Mouse (Mus musculus): ENCODE data around the gene Glipr1l2. TPM values are rescaled to one million over a fixed set of nuclear protein-coding genes. Genes with fewer than 3 reads are reported as not detected.
"Not testable (repeated sequence)": the region's sequence is repeated elsewhere in the genome, so short reads cannot be mapped to it uniquely, and the experiment has no call there.

Gene Glipr1l2
- not detected in 2 replicates for polyA plus RNA-seq (2015; fragmentation: Nextera tagmentation; extraction: Ambion mirVana)

- Histone ChIP-seq H3K4me1 (replicated peaks) (no peaks in the 10 kb centered on the region), H3K4me2 (no peak within 1 kb of the TSS), H3K27ac (replicated peaks) (no peak within 1 kb of the TSS), H3K36me3 (no peaks in the 10 kb centered on the region), H3K9me3 (no peaks in the 10 kb centered on the region), H3K9ac (no peak within 1 kb of the TSS), H3K27me3 (no peaks in the 10 kb centered on the region), H3K4me3 (no peak within 1 kb of the TSS)
- whole genome bisulfite sequencing, result 95% methylated on average over 14 of the region's 14 CpGs
- no peak for ATAC-seq (ENCODE audit: low read depth)
These were observed at the start of gene Glipr1l2 for GRCm38 (mm10) chr10:112083157-112083556. Glipr1l2 (plus strand) TSS chr10:112083354.

- H3K4me3 ChIP-seq; H3K4me2 ChIP-seq; ATAC-seq (ENCODE audit: low read depth); H3K4me1 ChIP-seq (replicated peaks); H3K9ac ChIP-seq; H3K27ac ChIP-seq (replicated peaks); H3K9me3 ChIP-seq; H3K27me3 ChIP-seq; H3K36me3 ChIP-seq: not testable (repeated sequence)
- 81% methylated on average over 9 of the region's 9 CpGs for whole genome bisulfite sequencing
These were observed 39.6 kb upstream of the Glipr1l2 start for GRCm38 (mm10) chr10:112043523-112043922.

GRCm38 (mm10) chr10:112044283-112044682, 38.9 kb upstream of the Glipr1l2 start:
- H3K9me3 ChIP-seq; H3K4me3 ChIP-seq; H3K4me1 ChIP-seq (replicated peaks); H3K9ac ChIP-seq; H3K27ac ChIP-seq (replicated peaks); H3K27me3 ChIP-seq; H3K36me3 ChIP-seq: not testable (repeated sequence)
- WGBS, result 32% methylated on average over 14 of the region's 14 CpGs
- peak; percentile 72; the same call in 1 of the 2 replicates for ATAC-seq (ENCODE audit: low read depth)
- peak overlapping the region; percentile 34 for H3K4me2 ChIP-seq

GRCm38 (mm10) chr10:112051220-112051619, 31.9 kb upstream of the Glipr1l2 start:
- no peaks in the 10 kb centered on the region for H3K36me3 ChIP-seq
- H3K4me1 ChIP-seq (replicated peaks), result no peaks in the 10 kb centered on the region
- no peak overlapping the region for H3K9ac ChIP-seq
- no peak overlapping the region for H3K27ac ChIP-seq (replicated peaks)
- no peaks in the 10 kb centered on the region for H3K27me3 ChIP-seq
- no peak overlapping the region for H3K4me2 ChIP-seq
- H3K9me3 ChIP-seq, result no peaks in the 10 kb centered on the region
- H3K4me3 ChIP-seq, result no peak overlapping the region
- no peak for ATAC-seq (ENCODE audit: low read depth)

- WGBS, result 71% methylated on average over 2 of the region's 2 CpGs
- H3K36me3 ChIP-seq; H3K9ac ChIP-seq; H3K4me3 ChIP-seq; H3K9me3 ChIP-seq; ATAC-seq (ENCODE audit: low read depth); H3K27me3 ChIP-seq; H3K4me1 ChIP-seq (replicated peaks); H3K27ac ChIP-seq (replicated peaks); H3K4me2 ChIP-seq: not testable (repeated sequence)
These were observed 31.2 kb upstream of the Glipr1l2 start for GRCm38 (mm10) chr10:112051956-112052355.

- peak within 1 kb of the TSS; percentile 38 for H3K4me2 ChIP-seq
- no peaks in the 10 kb centered on the region for H3K9me3 ChIP-seq
- H3K9ac ChIP-seq, result no peak within 1 kb of the TSS
- no peak within 1 kb of the TSS for H3K4me3 ChIP-seq
- 0 out of 2 replicates have a peak, but pooled peaks cover 4% of the 10 kb centered on the region for H3K4me1 ChIP-seq (replicated peaks)
- 22% methylated on average over 14 of the region's 14 CpGs for WGBS
- H3K36me3 ChIP-seq, result no peaks in the 10 kb centered on the region
- no peak within 1 kb of the TSS for H3K27ac ChIP-seq (replicated peaks)
- no peaks in the 10 kb centered on the region for H3K27me3 ChIP-seq
- peak; percentile 98 for ATAC-seq (ENCODE audit: low read depth)
These were observed 23.2 kb upstream of the Glipr1l2 start, which contains the start of gene Glipr1l1 for GRCm38 (mm10) chr10:112059702-112060582. Glipr1l1 (plus strand) TSS chr10:112060189.

GRCm38 (mm10) chr10:112060583-112060934, 22.6 kb upstream of the Glipr1l2 start:
- H3K9ac ChIP-seq; H3K4me3 ChIP-seq; H3K4me1 ChIP-seq (replicated peaks); H3K9me3 ChIP-seq; H3K27me3 ChIP-seq; H3K36me3 ChIP-seq; H3K27ac ChIP-seq (replicated peaks): not testable (repeated sequence)
- peak; percentile 53; the same call in 1 of the 2 replicates for ATAC-seq (ENCODE audit: low read depth)
- 58% methylated on average over 6 of the region's 6 CpGs for WGBS
- H3K4me2 ChIP-seq, result peak overlapping the region; percentile 38; the same call in 1 of the 2 replicates

- no peaks in the 10 kb centered on the region for H3K36me3 ChIP-seq
- no peak overlapping the region for H3K27ac ChIP-seq (replicated peaks)
- no peak overlapping the region for H3K4me2 ChIP-seq
- no peaks in the 10 kb centered on the region for H3K9me3 ChIP-seq
- no peak overlapping the region for H3K9ac ChIP-seq
- 63% methylated on average over 2 of the region's 2 CpGs for WGBS
- no peak overlapping the region for H3K4me3 ChIP-seq
- no peaks in the 10 kb centered on the region for H3K4me1 ChIP-seq (replicated peaks)
- no peaks in the 10 kb centered on the region for H3K27me3 ChIP-seq
- ATAC-seq (ENCODE audit: low read depth), result no peak
These were observed 3.1 kb upstream of the Glipr1l2 start for GRCm38 (mm10) chr10:112080044-112080443.

- H3K27me3 ChIP-seq; H3K4me2 ChIP-seq; H3K36me3 ChIP-seq; H3K9me3 ChIP-seq; H3K9ac ChIP-seq; H3K27ac ChIP-seq (replicated peaks); H3K4me3 ChIP-seq; ATAC-seq (ENCODE audit: low read depth); H3K4me1 ChIP-seq (replicated peaks): not testable (repeated sequence)
- 4% methylated on average over 5 of the region's 5 CpGs for WGBS
These were observed 22.6 kb downstream of the Glipr1l2 start for GRCm38 (mm10) chr10:112105785-112106184.

- H3K27me3 ChIP-seq, result no peaks in the 10 kb centered on the region
- H3K9ac ChIP-seq, result no peak overlapping the region
- WGBS, result 93% methylated on average over 7 of the region's 7 CpGs
- no peak overlapping the region for H3K4me2 ChIP-seq
- no peaks in the 10 kb centered on the region for H3K9me3 ChIP-seq
- H3K27ac ChIP-seq (replicated peaks), result no peak overlapping the region
- no peaks in the 10 kb centered on the region for H3K36me3 ChIP-seq
- ATAC-seq (ENCODE audit: low read depth), result no peak
- no peak overlapping the region for H3K4me3 ChIP-seq
- no peaks in the 10 kb centered on the region for H3K4me1 ChIP-seq (replicated peaks)
These were observed 27.2 kb downstream of the Glipr1l2 start for GRCm38 (mm10) chr10:112110401-112110800.

GRCm38 (mm10) chr10:112125090-112125489, 41.9 kb downstream of the Glipr1l2 start:
- WGBS, result 58% methylated on average over 2 of the region's 2 CpGs
- ATAC-seq (ENCODE audit: low read depth); H3K9ac ChIP-seq; H3K27ac ChIP-seq (replicated peaks); H3K4me2 ChIP-seq; H3K9me3 ChIP-seq; H3K27me3 ChIP-seq; H3K36me3 ChIP-seq; H3K4me3 ChIP-seq; H3K4me1 ChIP-seq (replicated peaks): not testable (repeated sequence)

GRCm38 (mm10) chr10:112127682-112128230, 44.6 kb downstream of the Glipr1l2 start:
- not testable (repeated sequence) for H3K27me3 ChIP-seq; H3K4me1 ChIP-seq (replicated peaks); H3K4me3 ChIP-seq; ATAC-seq (ENCODE audit: low read depth); H3K4me2 ChIP-seq; H3K9me3 ChIP-seq; H3K27ac ChIP-seq (replicated peaks); H3K9ac ChIP-seq; H3K36me3 ChIP-seq
- WGBS, result 82% methylated on average over 6 of the region's 6 CpGs
